Mouse (Mus musculus) CD4-positive, CD25-positive, alpha-beta regulatory T cell, adult 2 months (primary cell): Measurements from ENCODE around the gene Pex16.
A peak's percentile ranks its signal among the peaks of the same experiment; 100 is the strongest.
"Not testable (repeated sequence)": the region's sequence is repeated elsewhere in the genome, so short reads cannot be mapped to it uniquely, and the experiment has no call there.

ENCODE experiments used
- DNase-seq: peaks from one replicate; pipeline ENCODE4 v3.0.0-alpha.2; 2012; ENCODE audit warnings: low read depth, low spot score

Gene Pex16

DNA sequence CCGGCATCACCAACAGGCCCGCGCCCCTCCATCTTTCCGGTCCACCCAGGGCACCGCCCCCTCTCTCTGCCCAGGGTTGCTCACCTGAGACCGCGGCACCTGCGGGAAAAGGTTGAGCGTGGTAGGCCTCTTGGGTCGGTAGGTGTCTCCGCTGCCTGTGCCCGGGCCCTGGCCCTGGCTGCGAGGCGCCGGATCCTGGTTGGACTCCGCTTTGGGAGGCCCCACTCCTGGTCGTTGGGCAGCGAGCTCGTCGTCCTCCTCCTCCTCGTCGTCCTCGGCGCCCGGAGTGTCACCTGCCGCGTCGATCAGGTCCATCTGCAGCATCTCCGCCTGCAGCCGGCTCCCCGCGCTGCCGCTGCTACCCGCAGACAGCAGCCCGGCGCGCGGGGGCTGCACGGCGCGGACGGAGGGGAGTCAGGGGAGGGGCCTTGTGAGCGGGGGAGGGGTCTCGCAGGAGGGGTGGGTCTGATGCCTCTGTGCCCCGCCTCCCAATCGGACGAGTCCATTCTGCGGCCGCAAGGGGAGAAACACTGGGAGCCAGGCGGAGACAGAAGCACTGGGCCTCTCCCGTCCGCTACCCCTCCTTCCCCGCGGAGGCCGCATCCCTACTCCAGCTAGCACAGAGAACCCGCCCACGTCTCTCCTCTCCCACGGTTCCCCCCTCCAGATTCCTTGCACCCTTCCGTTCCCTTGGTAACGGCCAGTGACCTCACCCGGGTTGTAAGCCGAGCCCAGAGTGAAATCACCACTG, 14.6 kb downstream of the Pex16 start:
- peak; percentile 73 for DNase-seq

DNA sequence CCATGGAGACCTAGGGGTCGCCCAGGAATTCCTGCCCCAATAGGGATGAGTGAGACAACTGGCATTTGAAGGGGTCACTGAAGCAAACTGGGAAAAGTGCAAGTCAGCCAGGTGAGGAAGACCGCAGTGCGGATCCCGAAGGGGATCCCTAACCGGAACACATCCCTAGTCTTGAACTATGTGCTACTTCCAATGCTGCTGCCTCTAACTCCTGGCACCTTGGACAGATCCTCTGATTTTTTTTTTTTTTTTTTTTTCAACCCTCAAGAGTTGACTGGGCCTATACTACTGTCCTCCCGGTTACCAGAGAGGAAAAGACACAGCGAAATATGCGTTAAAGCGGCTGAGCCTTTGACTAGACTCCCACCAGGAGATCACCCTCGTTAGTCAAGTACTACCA, 15.2 kb downstream of the Pex16 start:
- no peak for DNase-seq

DNA sequence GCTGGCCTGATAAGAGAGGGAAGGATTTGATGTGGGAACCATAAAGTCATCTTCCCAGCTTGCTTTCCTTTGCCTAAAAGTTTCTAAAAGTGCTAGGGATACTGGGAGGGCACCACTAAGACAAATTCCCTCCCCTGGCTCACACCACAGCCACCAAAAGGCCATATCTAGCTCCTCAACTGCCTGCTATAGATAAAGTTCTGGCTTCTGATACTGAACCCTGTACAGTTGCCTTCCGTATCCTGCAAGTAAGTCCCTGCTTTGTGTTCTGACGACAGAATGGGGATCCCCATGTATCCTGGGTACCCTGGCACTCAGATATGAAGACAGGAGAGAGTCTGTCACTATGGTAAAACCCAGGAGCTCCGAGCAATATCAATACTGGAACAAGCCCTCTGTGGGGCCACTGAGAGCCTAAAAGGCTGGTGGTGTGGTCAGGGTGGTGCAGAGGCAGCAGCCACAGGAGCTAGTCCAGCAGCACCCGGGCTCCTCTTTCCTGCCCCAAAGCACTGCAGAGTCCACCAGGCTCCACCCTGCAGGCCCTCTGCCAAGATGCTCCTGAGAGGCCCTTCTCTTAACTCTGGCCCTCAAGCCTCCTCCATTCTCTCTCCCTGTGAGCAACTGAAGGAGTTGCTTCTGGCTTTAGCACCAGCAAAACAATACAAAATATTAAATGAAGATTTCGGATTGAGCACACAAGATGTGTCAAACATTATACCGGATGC, 15.9 kb downstream of the Pex16 start:
- DNase-seq: no peak

DNA sequence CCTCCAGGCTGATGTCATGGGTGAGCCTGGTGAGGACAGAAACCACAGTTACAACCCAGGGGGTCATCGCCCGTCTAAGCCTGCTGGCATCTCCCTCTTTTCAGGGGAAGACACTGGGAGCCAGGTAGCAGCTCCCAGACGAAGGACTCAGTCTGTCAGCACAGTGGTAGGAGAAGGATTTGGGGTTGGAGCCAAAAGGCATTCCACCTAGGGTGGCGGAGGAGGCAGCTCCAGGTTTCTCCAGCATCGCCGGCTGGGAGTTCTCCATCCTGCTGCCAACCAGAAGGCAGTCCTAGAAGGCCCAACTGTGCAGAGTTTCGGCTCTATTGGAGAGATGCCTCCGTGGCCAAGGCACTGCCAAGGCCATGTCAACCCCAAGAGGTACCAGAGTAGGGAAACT, 16.6 kb downstream of the Pex16 start:
- DNase-seq: no peak

DNA sequence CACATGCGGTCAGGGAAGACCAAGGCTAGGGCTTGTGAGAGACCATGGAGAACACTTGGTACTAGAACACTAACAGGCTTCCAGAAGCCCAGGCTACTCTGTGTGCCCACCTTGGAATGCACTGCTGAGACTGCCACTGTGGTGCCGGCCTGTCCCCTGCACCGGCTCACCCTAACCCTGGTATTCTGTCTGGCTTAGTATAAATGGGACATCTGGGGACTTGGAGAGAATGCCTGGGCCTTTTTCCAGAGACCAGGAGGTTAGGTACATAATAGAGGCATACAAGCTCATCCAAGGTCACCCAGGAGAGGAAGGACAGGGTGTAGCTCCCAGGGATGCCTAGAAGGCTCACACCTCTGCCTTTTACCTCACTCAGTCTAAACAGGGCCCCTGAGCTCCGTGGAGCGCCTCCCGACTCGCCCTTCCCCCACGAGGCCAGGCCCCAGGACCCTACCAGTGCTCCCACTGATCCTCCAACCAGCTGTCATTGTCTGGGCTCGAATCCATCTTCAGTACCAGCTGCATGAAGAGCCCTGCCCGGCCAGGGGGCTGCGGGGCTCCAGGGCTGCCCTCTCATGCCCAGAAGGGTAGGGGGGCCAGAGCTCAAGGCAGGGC, 17.3 kb downstream of the Pex16 start:
- DNase-seq: no peak

DNA sequence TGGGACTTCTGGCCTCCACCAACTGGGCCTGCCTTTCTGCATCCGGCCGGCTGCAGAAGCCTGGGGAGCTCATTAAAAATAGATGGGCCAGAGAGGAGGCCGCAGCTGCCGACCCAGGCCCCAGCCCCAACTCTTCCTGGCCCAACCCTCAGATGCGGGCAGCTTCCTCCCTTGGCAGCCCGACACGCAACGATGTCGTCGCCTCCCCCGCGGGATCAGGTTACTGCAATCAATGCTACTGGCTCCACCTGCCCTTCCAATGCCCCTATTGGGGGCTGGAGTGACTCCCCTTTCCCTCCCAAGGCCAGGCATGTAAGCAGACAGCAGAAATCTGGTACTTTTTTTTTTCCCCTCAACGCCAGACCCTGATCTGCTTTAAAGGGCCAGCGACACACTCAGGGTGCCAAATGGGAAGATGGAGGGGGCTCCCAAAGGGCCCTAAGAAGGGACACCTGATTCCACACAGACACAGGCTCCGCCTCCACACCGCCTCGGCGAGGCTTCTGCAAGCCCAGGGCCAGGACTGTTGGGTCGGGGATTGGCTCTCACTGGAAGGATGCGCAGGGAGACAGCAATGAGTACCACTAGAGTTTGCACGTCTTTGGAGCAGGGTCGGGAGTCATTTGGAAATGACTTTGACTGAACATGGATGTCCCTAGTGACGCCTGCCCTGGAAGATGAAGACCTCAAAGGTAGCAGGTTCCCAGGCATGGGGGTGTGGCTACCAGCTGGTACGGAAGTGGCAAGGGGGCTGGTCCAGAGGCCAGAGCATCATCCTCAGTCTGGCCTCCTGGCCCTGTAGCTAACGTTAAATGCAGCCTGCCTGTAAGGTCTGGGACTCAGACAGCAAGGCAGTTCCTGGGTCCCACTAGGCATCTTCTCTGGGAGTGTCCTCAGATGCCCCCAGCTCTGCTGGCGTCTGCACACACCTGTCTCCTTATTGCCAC, 18.1 kb downstream of the Pex16 start:
- DNase-seq: peak; percentile 41

DNA sequence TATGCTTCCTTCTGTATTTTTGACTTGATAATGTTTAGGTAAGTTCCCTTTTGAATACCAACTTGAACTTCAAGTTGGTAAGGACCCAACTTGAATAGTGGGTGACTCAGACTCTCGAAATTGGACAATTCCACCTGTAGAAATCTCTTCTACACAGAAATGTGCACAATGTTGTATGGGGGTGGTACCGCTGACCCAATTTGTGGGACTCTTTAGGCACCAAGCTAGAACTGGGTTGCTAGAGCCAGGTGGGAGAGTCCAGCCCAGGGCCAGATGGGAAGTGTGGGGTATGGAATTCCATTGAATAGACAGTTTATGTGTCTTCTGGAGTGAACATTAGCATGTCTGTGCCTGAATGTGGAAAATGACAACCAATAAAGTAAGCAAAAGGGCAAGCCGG, 21.1 kb downstream of the Pex16 start:
- no peak for DNase-seq

DNA sequence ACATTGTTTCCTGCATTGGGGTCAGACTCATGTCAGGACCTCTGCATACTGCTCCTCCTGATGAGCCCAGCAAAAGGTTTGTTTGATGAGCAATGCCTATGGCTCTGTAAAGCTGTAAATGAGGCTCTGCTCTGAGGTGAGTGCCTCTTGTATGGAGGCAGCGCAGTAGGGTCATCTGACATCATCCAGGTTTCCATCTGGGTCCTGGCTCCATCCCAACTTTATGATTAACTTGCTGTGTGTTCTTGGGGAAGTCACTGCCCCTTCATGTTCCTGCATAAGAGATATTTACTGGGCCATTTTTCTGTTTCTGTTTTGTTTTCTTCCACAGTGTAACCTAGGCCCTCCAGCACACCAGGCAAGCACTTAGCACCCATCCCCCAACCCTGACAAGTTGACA, 23.0 kb downstream of the Pex16 start:
- no peak for DNase-seq

DNA sequence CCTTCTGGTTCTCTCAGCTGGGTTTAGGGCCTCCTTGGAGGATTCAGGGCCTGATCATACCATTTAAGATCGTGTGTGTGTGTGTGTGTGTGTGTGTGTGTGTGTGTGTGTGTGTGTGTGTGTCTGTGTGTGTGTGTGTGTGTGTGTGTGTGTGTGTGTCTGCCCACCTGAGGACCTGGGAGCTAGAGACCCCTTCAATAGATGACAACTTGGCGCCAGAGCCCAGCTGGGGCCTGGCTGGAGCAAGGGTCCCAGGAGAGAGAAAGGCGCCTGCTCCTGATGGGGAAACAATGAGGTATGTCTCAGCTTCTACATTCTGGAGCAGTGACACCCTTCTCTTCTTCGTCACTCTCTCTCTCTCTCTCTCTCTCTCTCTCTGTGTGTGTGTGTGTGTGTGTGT, 25.4 kb downstream of the Pex16 start:
- DNase-seq: not testable (repeated sequence)

DNA sequence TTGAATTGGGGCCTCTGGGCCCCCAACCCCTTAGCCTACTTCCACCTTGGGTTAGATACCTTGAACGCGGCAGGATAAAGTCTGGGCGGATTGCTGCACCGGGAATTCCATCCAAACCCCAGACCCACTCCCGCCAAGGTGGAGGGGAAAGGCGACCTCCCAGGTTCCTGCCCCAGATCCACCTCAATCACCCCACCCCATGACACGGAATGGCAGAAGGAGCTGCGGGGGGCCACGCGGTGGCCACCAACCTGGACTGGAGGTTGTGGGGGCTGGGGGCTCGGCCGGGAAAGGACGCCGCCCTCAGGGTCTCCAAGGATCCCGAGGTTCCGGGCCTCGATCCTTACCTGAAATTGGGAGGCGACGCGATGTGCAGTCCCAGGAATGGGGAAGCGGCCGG, 26.2 kb downstream of the Pex16 start:
- no peak for DNase-seq

DNA sequence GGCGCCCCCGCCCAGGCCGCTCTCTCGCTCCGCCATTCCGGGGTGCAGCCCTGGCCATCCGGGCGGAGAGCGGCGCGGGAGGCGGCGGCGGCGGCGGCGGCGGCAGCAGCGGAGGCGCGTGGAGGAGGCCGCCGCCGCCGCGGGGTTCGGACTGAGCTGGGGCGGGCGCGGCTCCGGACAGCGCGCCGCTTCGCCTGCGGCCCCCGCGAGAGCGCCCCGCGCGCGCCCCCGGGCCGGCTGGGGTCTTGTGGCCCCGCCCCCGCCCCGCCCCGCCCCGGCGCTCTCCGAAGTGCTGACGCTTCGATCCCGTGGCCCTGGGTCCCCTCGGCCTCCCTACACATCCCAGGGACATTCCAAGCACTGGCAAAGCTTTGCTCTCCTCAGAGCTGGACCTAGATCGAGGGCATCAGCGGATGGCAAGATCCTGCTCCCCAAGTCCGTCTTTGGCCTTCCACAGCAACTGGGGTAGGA, 26.6 kb downstream of the Pex16 start, which contains the start of gene Mapk8ip1:
TSS of gene Mapk8ip1 (minus strand) at position 173 of the 471 bp plus-strand sequence.
- DNase-seq: no peak

DNA sequence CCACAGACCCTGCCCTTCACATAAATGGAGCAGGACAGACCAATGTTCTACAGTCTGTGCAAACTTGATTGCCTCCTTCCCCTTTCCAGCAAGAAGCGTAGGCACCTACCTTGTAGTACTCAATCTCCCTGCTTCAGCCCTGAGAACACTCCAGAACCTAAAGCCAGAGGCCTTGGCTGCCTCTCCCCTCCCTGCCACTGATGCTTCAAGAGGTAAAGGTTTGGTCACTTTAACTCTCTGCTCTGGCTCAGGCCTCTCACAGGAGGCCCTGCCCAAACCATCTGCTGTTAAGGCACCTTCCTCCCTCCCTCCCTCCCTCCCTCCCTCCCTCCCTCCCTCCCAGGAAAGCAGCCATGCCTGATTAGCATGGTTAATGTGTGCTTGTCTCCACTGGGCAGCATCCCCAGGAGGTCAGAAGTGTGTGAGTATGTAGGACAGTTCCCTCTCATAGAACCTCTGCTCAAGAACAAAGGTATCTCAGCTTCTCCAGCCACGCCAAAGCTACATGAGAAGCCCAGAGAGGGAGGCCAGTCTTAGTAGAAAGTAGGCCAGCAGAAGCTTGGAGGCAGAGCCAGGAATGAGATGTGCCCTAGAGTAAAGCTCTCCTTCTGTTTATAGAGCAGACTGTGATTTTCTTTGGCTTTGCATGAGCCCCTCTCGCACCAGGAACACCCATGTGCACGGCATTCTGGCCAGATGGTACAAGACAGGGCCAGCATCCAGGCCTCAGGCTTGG, 28.3 kb downstream of the Pex16 start:
- no peak for DNase-seq

DNA sequence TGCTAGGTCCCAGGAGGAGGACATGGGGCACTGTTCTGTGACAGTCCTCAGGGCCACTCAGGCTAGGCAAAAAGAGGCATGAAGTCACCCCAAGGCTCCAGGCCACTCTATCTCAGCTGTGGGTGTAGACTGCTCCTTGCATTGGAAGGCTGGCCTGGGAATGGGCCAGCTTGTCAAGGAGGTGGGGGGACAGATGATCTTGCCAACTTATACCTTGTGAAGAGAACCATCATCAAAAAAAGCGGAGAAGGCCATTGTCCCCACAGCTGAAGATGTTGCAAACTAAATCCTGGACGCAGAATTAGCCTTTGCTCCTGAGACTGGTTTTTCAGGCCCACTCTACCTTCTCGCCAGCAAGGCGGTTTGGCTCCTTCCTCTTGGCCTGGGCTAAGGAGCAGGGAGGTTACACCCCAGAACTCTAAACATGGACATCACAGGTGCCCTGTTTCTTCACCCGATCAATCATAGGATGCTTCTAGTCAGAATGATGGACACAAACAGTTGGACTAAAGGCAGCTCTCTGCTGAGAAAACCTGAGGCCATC, 29.4 kb downstream of the Pex16 start:
- DNase-seq: no peak

DNA sequence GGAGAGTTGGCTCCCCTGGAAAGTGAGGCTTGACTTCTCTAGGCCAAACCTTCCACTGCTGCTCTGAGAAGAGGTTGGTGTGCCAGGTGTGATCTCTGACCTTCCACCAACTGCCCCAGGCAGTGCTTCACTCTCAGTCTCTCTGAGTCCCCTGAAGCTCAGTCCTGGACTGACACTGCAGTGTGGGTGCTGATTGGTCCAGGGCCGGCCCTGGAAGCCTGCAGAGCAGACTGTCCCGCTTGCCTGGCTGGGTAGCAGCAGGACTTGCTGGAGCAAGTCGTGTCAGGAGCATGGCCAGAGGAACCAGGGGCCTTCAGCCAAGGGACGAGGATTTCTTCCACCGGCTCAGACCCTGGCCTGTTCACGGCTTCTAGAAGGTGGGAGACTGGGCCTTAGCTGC, 30.3 kb downstream of the Pex16 start:
- no peak for DNase-seq

DNA sequence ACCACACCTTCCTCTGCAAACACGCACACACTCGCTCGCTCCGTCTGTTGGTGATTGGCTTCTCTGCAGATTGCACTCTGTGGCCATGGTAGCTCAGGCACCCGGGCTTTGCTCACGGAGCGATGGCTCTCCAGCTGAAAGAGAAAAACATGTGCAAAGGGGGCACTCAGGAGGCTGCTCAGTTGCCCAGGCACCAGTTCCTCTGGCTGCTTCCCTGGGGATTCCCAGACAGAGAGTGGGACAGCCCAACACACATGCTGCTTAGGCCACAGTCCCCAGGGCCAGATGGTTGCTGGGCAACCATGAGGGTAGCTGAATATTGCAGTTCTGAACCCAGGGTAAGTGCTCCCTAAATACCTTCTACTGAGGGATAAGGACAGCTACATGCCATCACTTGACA, 31.2 kb downstream of the Pex16 start:
- no peak for DNase-seq

DNA sequence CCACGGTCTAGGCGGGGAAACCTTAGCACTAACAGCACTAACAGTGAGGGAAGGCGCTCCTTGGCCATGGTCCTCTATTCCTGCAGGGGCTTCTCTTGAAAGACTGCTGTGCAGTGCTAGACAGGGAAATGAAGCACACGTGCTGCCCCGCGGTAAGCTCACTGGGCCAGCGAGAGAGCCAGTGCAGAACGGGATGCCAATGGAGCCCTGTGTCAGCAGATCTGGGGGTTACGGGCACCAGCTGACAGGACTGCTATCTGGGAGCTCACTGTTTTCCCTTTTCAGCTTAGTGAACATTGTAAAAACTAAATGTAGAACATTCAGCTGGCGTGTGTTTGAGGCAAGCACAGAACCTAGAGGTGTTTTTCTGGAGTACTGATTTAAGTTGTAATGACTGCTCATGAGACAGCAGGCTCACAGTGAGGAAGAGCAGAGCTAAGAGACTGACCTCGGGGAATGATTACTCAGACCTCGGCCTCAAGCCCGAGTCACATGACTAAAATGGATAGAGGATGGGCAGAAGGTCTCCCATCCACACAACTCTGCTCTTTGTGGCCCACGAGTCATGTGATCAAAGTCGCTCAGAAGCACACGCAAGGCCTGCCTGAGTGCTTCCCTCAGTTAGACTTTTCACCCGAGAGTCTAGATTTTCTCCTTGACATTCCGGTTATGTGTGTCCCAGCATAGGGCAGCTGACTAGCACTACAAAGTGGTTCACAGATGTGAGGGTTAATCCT, 34.0 kb downstream of the Pex16 start:
- no peak for DNase-seq

DNA sequence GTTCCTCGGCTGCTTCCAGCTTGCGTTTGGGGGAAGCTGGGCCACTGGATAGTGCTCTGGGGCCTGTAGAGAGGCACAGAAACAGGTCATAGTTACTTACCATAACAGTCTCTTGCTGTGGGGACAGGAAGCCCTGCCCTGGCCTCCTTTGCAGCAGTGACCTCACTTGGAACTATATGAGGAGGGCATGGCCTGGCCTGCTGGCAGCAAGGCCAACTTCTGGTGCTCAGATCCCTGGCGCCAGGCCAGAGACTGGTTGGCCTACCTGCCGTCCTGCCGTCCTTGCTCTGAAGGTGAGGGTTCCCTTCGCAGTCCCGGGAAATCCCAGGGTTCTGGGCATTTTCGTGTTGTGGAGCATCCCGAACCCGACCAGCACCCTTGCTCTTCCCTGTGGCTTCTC, 37.2 kb downstream of the Pex16 start:
- DNase-seq: no peak

DNA sequence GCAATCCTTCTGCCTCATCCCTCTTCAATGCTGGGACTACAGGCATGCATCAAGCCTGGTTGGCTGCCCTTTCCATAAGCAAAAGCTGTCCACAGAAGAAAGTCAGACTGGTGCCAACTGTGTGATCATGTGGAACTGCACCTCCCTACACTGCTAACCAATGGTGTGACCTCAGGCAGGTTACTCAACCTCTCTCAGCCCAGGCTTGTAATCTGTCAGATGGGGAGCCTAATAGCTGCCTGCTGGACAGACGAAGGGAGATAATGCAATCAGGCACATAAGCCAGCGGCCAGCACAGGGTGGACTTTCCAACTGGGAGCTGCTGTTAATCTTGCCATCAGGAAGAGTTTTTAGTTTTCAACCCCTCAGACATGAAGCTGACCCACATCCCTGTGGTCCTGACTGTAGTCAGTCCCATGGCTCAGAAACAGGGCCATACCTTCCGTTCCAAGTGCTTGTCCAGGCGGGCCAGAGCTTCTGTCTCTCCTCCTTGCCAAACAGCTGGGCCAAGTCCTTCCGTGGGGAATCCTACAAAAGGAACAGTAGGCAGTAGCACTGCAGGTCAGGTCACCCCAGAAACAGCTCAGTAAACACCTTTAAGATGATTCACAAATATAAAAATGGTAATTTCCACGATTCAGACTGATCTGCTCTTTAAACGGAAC, 47.4 kb downstream of the Pex16 start:
- no peak for DNase-seq

DNA sequence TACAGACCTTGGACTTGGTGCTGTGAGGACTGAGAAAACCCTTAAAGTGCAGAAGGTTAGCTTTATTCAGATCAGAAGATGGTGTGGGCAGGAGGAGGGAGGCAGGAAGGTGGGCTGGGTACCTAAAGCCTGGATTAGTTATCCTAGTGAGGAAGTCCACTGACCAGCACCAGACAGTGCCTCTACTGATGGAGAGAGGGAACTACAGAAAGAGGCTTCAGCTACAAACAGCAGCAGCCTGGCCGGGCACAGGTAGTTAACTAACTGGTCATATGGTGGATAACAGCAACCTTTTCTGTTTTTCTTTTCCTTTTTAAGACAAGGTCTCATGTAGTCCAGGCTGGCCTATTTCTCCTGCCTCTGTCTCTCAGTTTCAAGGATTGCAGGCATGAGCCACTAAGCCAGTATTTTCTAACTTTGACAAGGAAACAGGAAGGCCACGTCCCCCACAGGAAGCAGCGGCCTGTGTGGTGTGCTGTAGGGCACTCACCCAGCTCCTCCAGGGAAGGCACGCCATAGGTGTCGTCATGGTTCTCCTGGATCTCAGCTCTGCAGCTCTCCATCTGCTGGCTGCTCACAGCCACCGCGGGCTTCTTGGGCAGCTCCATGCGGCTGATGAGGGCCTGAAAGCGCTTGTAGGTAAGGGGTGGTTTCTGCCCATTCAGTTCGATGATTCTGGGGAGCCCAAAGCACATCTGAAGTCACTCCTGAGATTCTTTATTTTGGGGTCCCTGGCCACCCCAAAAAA, 48.1 kb downstream of the Pex16 start:
- DNase-seq: peak; percentile 21
